Mouse (Mus musculus) bone marrow, adult 2 months (tissue): ENCODE measurements around the gene Tpcn1.

Experiments used
- CTCF ChIP-seq: fragments of 200-500 bp; IDR thresholded peaks from 2 replicates; pipeline ENCODE4 v1.5.1; 2011; ENCODE audit warnings: low read length, control low read depth; ENCODE audit not compliant: control insufficient read depth, insufficient read depth
- POLR2A ChIP-seq: fragments of 200-500 bp; IDR thresholded peaks from 2 replicates; pipeline ENCODE4 v1.6.1; 2011; ENCODE audit warnings: low read depth, mild to moderate bottlenecking, control low read depth, low read length, borderline replicate concordance; ENCODE audit not compliant: control insufficient read depth

- TF ChIP-seq CTCF (no peak), POLR2A (no peak)
Observed at GRCm38 (mm10) chr5:120626399-120626798, 37.9 kb upstream of the Tpcn1 start.
